Mouse (Mus musculus): ENCODE results near the gene Hivep3.

GRCm38 (mm10) chr4:119948406-119948805 is 214.8 kb downstream of the Hivep3 start:
- TF ChIP-seq CTCF (conservative IDR thresholded peaks at IDR 0.05; ENCODE audit: low read length) (no peak), NANOG (IDR thresholded peaks at IDR 0.05; ENCODE audit: borderline replicate concordance, low read length) (no peak)
